9 mouse cellular contexts compared by ENCODE assay signal in the genomic region with DNA sequence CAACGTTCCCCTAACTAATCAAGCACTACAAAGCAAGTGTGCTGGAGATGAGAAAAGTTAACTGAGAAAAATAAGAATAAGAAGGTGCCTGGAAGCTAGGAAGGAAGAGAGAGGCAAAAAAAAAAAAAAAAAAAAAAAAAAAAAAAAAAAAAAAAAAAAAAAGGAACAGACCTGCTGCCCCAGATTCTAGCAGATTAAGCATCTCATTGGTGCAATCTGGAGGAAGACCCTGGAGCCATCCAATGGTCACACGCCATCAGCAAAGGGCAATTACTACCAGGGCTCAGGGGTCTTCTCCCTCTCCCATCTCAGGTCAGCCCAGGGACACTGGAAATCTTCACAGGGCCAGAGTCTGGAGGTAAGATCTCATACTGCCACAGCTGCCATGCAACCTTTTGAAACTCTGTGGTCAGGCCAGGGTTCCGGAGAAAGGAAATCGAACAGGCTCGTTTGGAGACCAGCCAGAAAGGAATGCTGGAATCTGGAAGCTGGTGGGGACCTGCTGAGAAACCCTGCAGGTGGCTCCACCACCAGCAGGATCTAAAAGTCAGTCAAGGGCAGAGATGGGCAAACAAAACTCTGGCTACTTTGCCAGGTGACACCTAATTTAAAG. TPM values are rescaled to one million over a fixed set of nuclear protein-coding genes. Genes with fewer than 3 reads are reported as not detected.
DNase-seq lines count a peak whose midpoint lies in the region; ATAC-seq and TF ChIP-seq lines count a peak whose summit lies in the region.
"Had no signal": no experiment of that assay in that cellular context is flagged by ENCODE, and none has a peak within 500 bp of the region (broad histone marks: within the 10 kb centered on the region; RNA-seq: fewer than 3 reads in every experiment).

No protein-coding gene starts in this region.

- peak overlapping the region; percentile 98 for H3K27ac ChIP-seq in lung, embryonic 16.5 days (ENCODE audit: low read length)
- H3K27ac ChIP-seq in small intestine, adult 2 months (ENCODE audit: insufficient read depth, low read depth, low read length), result peak overlapping the region; percentile 42
- no peak overlapping the region for H3K27ac ChIP-seq in hindbrain, embryonic 13.5 days
- no peak overlapping the region for H3K27ac ChIP-seq in cerebellum, adult 2 months (ENCODE audit: insufficient read depth, low read length)
- H3K27ac ChIP-seq: hindbrain, embryonic 15.5 days had no signal

- WGBS in lung, embryonic 16.5 days, result 23% methylated on average over 5 of the region's 5 CpGs
- WGBS in small intestine, adult 2 months, result 13% methylated on average over 5 of the region's 5 CpGs
- 38% methylated on average over 5 of the region's 5 CpGs for WGBS in hindbrain, embryonic 13.5 days
- WGBS in cerebellum, adult 2 months, result 40% methylated on average over 5 of the region's 5 CpGs

- DNase-seq in lung, postnatal 14 days, result no peak
- DNase-seq in brain, embryonic 14.5 days (ENCODE audit: low read depth), result peak; percentile 9
- peak; percentile 67 for DNase-seq in kidney, adult 9 months
- no peak for DNase-seq in cerebellum, adult 2 months

- no peaks in the 10 kb centered on the region for H3K27me3 ChIP-seq in lung, embryonic 16.5 days (ENCODE audit: control insufficient read depth, insufficient read depth, low read depth, low read length)
- no peaks in the 10 kb centered on the region for H3K27me3 ChIP-seq in small intestine, adult 2 months (ENCODE audit: control insufficient read depth, insufficient read depth, low read length)
- H3K27me3 ChIP-seq in hindbrain, embryonic 13.5 days, result no peaks in the 10 kb centered on the region
- no peaks in the 10 kb centered on the region for H3K27me3 ChIP-seq in cerebellum, adult 2 months (ENCODE audit: control insufficient read depth, insufficient read depth, low read length)
- H3K27me3 ChIP-seq: hindbrain, embryonic 15.5 days had no signal

- no peaks in the 10 kb centered on the region for H3K9me3 ChIP-seq in lung, embryonic 16.5 days (ENCODE audit: control insufficient read depth, low read length)
- H3K9me3 ChIP-seq in hindbrain, embryonic 13.5 days, result no peaks in the 10 kb centered on the region
- H3K9me3 ChIP-seq: hindbrain, embryonic 15.5 days had no signal

- H3K4me3 ChIP-seq in lung, embryonic 16.5 days (ENCODE audit: low read length), result no peak overlapping the region
- H3K4me3 ChIP-seq in small intestine, adult 2 months (ENCODE audit: low read depth, low read length), result no peak overlapping the region
- no peak overlapping the region for H3K4me3 ChIP-seq in hindbrain, embryonic 13.5 days
- H3K4me3 ChIP-seq in cerebellum, adult 2 months (replicated peaks; ENCODE audit: insufficient read depth, low read depth, low read length), result no peak overlapping the region
- H3K4me3 ChIP-seq: hindbrain, embryonic 15.5 days had no signal

- ATAC-seq in lung, embryonic 16.5 days (ENCODE audit: low read depth), result no peak
- ATAC-seq in hindbrain, embryonic 13.5 days (ENCODE audit: low FRiP score), result no peak
- no peak for ATAC-seq in cerebellum, adult (ENCODE audit: insufficient number of reproducible peaks, low FRiP score, low TSS enrichment)

- H3K4me2 ChIP-seq in lung, embryonic 16.5 days (ENCODE audit: low read depth, low read length), result no peak overlapping the region
- H3K4me2 ChIP-seq in hindbrain, embryonic 13.5 days, result no peak overlapping the region
- H3K4me2 ChIP-seq: hindbrain, embryonic 15.5 days had no signal

- H3K4me1 ChIP-seq in lung, embryonic 16.5 days (replicated peaks; ENCODE audit: control insufficient read depth, insufficient read depth, low read length), result peaks cover 81% of the 10 kb centered on the region
- H3K4me1 ChIP-seq in small intestine, adult 2 months (ENCODE audit: control insufficient read depth, insufficient read depth, insufficient read length, low read length), result peaks cover 66% of the 10 kb centered on the region
- H3K4me1 ChIP-seq in hindbrain, embryonic 13.5 days (replicated peaks), result peaks cover 56% of the 10 kb centered on the region
- H3K4me1 ChIP-seq in cerebellum, adult 2 months (ENCODE audit: control insufficient read depth, insufficient read depth, low read length), result 0 out of 2 replicates have a peak, but pooled peaks cover 14% of the 10 kb centered on the region

- no peak for TF ChIP-seq POLR2A in brain, embryonic 14.5 days (IDR thresholded peaks at IDR 0.05; ENCODE audit: borderline replicate concordance, extremely low read depth, insufficient read depth, insufficient read length, poor library complexity, severe bottlenecking)
- no peak for TF ChIP-seq POLR2A in small intestine, adult 2 months (IDR thresholded peaks at IDR 0.05; ENCODE audit: low read depth, low read length)
- TF ChIP-seq POLR2A in cerebellum, adult 2 months (IDR thresholded peaks at IDR 0.05; ENCODE audit: borderline replicate concordance, insufficient read depth, low read length), result no peak

- no peaks in the 10 kb centered on the region for H3K36me3 ChIP-seq in lung, embryonic 16.5 days (ENCODE audit: control insufficient read depth, insufficient read depth, low read length)
- peaks cover 2% of the 10 kb centered on the region; the same call in 1 of the 2 replicates for H3K36me3 ChIP-seq in small intestine, adult 2 months (ENCODE audit: control insufficient read depth, insufficient read depth, low read length)
- no peaks in the 10 kb centered on the region for H3K36me3 ChIP-seq in hindbrain, embryonic 13.5 days
- H3K36me3 ChIP-seq: hindbrain, embryonic 15.5 days had no signal

- H3K9ac ChIP-seq in lung, embryonic 16.5 days (ENCODE audit: low read length), result no peak overlapping the region
- H3K9ac ChIP-seq in hindbrain, embryonic 13.5 days, result no peak overlapping the region
- H3K9ac ChIP-seq: hindbrain, embryonic 15.5 days had no signal

- no peak for TF ChIP-seq CTCF in brain, embryonic 14.5 days (IDR thresholded peaks at IDR 0.05; ENCODE audit: borderline replicate concordance, extremely low read depth, insufficient read depth, insufficient read length)
- no peak for TF ChIP-seq CTCF in small intestine, adult 2 months (IDR thresholded peaks at IDR 0.05; ENCODE audit: extremely low read depth, insufficient read length, insufficient replicate concordance, low read depth, low read length)
- no peak for TF ChIP-seq CTCF in cerebellum, adult 2 months (IDR thresholded peaks at IDR 0.05; ENCODE audit: borderline replicate concordance, insufficient read depth, low read depth, low read length)

RNA-seq across cellular contexts. Expression of gene Rassf3, which starts 49.6 kb away (rescaled TPM):
- 19.7 and 20.7 TPM in 2 replicates for polyA plus RNA-seq in lung, embryonic 16.5 days (2015; fragmentation: Nextera tagmentation; extraction: Ambion mirVana)
- 5.4 and 7.3 TPM in 2 replicates for polyA plus RNA-seq in brain, embryonic 14.5 days (2012; rRNA removed)
- polyA plus RNA-seq in small intestine, adult 2 months (2012; rRNA removed), result 16.5 and 25.8 TPM in 2 replicates
- 5.2 and 5.3 TPM in 2 replicates for polyA plus RNA-seq in hindbrain, embryonic 13.5 days (2015; fragmentation: Nextera tagmentation; extraction: Ambion mirVana)
- 16.5 and 17.8 TPM in 2 replicates for polyA plus RNA-seq in cerebellum, adult 2 months (2012; rRNA removed)

Comparison
In these comparisons a context has a peak if more than half of its experiments do, and no peak if none do; other contexts are left out.
1. H3K27ac ChIP-seq: peak in lung, embryonic 16.5 days (single experiment) and small intestine, adult 2 months (single experiment); none in hindbrain, embryonic 13.5 days (single experiment) and cerebellum, adult 2 months (single experiment).
2. DNase-seq: peak in brain, embryonic 14.5 days (single experiment) and kidney, adult 9 months (single experiment); none in lung, postnatal 14 days (single experiment) and cerebellum, adult 2 months (0 of 2).